Mouse (Mus musculus) cerebellum, adult 18-20 months (tissue): Measurements from ENCODE around the gene Srgap1.

Source experiments
- DNase-seq, 2 experiments: peaks; one replicate each; pipeline ENCODE4 v3.0.0; 2021

The Srgap1 gene

DNA sequence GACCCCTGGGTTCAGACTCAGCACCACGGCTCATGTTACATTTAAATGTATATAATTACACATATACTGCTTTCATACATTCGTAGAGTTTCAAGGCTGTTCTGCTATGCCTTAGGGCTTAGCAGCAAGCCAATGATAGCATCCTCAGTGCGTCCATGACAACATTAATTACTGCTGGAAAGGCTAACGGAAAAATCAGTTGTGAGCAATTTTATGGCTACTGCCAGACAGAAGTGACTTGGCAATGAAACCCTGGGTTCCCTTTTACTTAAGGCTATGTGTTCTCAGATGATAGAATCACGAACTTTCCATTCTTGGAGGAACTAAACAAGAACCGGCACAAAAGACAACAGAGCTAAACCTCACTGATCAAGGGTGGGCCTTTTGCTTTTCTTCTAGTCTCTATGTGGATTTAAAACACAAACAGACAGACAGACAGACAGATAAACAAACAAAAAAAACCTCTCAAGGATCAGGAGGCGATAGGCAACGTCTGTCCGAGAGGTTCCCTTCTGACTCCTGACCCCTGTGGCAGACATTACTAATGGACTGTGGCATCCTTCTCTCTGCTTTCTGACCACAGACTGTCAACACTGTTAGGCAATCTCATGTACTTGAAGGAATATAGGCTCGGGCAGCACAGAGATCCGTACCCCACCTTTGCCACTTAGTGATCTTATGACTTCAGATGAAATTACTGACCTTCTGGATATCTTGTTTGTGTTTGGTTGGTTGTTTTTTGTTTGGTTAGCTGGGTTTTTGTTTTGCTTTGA is 85.8 kb downstream of the Srgap1 start:
- no peak for DNase-seq

DNA sequence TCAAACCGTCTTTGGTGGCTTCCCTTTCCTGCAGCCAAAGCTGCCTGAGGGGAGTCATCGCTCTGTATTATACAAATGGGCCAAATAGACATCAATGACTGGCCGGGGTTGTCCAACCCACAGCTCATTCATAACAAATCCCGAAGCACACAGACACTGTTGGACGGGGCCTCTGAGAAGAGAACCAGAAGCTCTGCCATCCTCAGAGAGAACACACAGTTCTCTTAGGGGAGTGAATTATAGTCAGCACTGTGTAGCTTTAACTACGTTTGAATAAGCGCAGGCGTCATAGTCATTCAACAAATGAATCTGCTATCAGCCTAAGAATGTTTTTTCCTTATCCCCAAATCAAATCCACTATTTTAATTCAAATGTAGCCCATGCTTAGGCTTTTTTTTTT is 88.4 kb downstream of the Srgap1 start:
- DNase-seq, result peak in 1 of 2 experiments; percentile 8

DNA sequence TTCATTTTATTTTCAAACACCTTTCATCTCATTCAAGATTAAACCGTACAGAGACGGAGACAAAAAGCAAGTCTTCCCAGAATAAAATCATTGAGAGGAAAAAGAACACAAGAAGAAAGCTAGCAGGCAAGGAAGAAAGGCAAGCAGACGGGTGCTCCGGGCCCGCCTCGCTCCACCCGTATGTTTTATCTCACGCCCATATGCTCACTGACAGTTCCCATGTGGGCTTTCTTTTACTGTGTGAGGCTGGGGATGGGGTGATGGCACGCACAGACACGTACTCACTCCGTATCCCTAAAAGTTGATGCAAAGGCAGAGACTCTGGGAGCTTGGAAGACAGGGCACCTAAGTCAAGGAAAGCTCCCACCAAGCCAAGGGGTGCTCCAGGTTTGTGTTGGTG is 90.6 kb downstream of the Srgap1 start:
- no peak for DNase-seq

DNA sequence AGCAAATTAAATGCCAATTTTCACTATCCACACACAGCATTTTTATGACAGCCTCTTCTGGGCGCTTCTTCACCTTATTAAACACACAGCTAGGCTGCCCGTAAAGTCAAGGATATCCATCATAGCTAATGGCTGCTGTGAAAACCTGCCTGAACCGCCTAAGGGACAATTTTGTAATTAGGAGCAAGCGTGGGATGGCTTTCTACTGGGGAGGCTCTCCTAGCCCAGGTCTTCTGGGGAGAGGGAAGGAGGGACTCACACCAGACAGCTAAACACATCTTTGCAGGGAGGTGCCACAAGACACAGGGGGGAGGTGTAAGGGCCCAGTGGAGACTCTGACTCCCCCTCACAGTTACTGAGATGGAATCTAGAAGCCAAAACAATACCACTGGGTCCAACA is 91.4 kb downstream of the Srgap1 start:
- no peak for DNase-seq

DNA sequence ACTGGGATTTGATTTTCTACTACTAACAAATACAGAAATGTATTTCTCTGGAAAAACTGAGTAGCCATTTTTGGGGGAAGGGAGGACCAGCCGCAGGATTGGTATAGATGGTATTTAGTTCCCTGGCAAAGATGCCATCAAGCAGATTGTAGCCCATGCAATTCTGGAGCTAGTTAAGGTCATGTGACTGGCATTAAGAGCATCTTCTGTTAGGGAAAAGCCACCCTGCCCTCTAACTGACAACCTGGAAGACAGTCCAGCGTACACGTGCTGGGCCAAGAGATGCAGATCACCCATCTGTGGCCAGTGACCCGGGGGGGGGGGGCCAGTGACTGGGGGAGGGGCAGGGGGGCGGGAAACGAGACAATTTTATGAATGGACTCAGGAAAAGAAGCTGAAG is 92.2 kb downstream of the Srgap1 start:
- DNase-seq, result no peak

DNA sequence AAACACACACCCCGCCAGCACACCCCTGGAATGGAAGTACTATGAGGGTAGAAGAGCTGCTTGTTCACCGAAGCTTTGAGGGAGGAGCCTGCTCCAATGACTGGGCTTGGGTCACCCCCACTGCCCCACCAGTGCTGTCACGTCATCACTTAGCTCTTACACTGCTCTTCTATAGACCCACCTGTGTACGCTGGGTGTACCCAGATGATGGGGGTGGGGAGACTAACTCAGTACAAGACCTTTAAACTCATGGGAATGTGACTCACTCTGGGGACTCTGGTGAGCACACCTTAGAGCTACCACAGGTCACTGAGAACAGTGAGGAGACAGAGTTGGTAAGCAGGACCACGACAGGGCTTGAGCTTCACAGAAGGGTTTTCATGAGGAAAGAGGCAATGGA is 94.1 kb downstream of the Srgap1 start:
- no peak for DNase-seq

DNA sequence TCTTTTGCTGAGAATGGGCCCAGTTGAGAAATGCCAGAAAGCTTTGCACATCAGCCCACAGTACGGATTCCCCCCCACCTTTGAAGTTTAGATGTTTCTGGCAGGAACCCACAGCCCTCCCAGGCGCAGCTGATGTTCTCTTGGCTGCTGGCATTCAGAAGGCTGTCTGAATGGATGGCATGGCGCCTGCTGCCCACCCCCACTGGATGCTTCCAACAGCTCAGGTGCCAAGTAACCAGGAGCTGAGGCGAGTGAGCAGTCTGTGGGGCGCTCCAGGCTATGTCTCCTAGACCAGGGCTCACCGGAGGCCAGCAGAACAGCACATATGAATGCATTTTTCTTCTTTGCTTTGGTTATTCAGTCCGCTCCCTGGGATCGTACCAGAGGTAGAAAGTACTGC is 100.9 kb downstream of the Srgap1 start:
- peak; percentile 24 to 26 for DNase-seq

DNA sequence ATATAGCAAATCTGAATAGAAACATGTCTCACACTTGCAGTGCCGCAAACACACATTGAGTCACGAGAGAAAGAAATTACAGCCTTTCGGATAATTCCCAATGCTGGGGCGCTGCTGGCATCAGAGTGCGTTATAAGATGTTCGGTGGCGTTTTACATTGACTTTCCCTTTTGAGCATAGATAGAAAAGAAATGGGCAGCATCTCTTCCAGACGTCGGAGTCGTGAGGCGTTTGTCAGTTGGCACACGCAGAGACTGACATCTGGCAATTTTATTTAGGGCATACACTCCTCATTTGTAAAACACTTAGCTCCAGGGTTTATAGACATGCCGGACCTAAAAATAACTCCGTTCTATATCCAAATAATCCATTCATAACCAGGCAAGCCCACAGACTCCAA is 115.2 kb downstream of the Srgap1 start:
- DNase-seq, result no peak

DNA sequence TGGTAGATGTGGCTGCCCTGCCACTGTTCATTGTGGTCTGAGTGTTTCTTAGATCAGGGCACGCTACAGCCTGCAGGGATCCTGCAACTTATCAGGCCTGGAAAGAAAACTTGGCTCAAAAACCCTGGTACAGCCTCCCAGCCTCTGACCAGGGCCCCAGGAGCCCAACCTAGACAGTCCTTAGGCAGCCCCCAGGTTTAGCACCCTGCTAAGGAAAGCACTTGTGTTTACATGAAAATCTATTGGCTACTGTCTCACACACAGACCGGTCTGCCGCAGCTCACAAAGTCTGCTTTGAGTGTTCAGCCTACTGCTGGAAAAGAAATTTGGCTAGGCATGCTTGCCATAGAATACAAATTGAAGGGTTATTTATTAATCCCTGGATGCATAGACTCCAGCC is 121.0 kb downstream of the Srgap1 start:
- DNase-seq, result no peak

DNA sequence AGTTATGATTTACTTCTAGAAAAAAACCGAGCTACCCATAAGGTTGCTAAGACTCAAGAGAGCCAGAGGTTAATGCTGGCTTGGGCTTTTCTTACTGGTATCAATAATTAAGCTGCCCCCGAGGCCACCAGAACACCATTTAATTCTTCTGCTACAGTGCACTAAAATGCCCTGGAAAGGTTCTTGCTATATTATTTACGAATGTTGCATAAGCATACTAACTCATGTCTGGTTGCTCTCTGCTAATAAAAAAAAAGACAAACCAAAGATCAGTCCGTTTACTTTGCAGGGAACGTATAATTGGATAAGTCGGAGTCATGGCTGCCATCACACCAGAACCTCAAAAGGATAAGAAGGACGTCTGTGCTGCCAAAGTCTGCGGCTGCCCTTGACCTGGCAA is 128.1 kb downstream of the Srgap1 start:
- DNase-seq, result no peak

DNA sequence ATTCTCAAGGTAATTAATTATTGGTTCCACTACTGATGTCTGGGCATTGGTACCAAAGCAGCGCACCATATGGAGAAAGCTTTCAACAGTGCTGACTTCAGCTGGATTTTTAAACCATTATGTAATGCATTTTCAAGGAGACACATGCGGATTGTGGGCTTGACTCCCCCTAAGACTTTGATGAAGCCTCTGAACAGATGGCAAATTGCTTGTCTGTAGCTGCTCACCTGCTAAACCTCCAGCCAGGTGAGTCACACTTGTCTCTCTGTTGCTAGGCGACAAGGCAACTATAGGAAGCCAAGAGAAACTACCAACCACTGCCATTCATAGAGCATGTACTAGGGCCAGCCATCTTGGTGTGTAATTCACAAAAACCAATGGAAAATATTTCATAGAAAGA is 128.5 kb downstream of the Srgap1 start:
- DNase-seq, result no peak

DNA sequence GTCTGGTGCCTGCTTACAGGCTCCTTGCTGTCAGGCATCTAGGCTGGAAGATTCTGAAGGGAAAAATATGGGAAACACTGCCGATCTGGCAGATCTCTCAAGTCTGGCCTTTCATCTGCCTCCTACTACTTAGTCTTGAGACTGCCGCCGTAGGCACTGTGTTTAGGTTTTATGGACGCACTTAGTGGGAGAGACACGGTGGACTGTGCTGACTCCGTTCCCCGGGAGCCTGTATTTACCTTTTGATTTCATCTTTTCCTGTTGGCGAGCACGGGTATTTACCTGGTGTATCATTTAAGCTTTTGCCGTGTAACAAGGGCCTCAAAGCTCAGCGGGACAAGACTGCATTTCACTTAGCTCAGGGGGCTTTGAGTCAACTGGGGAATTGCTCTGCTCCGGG is 131.6 kb downstream of the Srgap1 start:
- no peak for DNase-seq

DNA sequence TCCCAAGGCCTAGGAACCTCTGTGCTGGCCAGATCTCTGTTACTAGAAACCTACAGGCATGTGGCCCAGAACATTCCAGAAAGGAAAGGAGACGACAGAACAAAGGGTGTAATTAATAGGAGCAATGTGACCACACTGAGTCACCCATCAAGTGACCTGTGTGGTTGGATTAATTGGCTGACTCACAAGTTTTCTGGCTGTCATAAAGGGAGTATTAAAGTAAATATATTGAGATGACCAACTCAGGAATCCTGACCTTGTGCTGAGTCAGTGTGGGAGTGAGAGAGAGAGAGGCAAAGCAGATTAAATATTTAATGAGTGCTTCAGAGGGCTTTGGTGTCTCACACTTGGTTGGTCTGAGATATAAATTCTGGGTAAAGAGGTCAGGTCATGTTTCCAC is 143.0 kb downstream of the Srgap1 start:
- no peak for DNase-seq

DNA sequence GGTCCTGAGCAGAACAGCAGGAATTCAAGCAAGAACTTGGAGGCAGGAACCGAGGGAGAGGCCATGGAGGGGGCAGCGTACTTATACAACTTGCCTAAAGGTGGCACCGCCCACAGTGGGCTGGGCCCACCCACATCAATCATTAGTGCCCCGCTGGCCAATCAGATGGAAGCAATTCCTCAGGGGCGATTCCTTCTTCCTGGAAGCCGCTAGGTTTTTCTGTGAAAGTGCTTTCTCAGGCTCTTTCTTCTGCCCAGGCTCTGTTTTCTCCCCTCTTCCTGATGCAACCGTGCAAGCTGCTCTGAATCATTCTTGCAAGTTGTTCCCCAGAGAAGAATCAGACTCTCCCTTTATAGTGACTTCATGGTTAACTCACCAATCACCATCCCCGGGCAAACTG is 144.5 kb downstream of the Srgap1 start:
- DNase-seq, result no peak

DNA sequence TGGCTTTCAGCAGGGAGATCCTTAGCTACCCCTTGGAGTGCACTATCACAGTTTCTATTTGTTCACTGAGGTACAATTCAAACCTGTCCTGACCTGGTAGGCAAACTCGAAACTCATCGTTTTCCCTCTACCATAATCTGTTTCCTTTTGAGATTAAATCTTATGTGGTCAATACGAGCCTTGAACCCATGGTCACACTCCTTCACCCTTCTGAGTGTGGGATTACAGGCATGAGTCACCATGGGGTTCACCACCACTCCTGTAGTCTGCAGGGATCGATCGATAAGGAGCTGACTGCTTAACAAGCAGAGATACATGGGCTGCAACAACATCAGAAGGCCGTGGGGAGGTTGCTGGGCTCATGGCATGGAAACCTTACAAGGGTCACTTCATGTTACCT is 146.3 kb downstream of the Srgap1 start:
- no peak for DNase-seq

DNA sequence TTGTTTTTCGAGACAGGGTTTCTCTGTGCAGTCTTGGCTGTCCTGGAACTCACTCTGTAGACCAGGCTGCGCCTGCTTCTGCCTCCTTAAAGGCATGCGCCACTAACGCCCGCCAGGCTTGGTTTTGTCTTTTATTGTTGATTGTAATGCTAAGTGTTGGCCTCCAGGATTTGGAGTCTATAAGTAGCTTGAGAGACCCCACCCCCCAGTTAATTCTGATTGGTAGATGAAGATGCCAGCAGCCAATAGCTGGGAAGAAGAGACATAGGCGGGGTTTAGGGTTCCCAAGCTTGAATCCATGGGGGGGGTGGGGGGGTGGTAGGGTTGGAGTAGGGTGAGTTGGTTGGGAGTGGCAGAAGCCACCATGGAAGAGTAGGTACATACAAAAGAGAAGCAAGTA is 147.4 kb downstream of the Srgap1 start:
- DNase-seq, result no peak

DNA sequence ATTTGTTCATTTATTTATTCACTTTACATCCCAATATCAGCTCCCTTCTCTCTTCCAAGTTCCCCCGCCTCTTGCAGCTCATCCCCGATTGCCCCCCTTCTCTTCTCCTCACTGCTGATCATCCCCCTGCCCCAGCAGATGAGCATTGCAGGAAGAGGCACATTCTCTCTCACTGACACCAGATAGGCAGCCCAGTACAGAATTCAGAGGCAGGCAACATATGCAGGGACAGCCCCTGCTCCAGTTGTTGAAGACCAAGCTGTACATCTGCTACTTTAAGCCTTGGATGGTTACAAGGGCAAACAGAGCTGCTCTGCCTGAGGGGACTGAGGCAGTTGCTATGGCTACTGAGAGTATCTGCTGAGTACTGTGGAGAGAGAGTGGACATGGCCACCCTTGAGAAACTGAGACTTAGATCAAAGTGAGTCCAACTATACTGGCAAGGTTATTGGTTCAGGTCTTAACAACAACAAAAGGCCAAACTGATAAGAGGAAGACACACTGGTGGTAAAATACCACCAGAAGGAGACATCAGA is 149.2 kb downstream of the Srgap1 start:
- no peak for DNase-seq

DNA sequence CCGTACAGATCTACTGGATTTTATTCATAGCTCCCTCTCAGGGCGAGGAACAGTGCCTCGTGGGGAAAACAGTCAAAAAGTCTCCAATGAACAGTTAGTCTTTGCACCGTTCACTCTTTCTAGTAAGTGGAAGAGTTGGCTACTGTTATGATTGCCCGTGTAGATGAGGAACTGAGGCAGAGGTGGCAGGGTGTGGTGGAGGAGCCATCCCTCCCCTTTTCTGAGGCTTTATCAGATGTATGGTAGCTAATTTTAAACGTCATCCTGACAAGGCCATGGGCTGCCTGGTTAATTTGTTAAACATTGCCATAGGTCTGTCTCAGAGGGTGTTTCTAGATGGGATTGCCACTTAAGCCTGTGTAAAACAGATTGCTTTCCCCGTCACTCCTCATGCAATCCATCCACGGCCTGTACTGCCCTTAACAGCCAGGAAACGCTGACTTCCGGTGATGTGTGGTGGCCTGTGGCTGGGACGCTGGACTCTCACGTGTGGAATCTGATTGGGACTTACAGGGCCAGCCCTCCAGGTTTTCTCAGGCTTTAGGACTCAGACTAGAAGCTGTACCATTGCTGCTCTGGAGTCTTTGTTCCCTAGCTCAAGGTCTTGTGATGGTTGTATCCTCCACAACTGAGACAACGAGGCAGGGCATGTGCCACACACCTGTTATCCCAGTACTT is 155.6 kb downstream of the Srgap1 start:
- DNase-seq, result no peak

DNA sequence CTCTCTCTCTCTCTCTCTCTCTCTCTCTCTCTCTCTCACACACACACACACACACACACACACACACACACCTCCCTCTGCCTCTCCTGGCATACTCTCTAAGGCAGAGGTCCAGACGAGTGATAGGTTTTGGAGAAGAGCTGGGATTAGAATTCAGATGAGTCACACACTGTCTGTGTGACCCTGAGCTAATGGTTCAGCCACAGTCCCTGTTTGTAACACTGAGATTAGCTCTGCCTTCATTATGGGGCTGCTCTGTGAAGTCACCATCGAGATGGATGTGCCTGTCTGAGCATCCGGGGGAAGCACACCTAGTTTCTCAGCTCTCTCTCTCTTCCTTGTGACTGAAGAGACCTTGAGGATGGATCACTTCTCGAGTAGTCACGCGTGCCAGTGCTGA is 157.1 kb downstream of the Srgap1 start:
- DNase-seq, result no peak

DNA sequence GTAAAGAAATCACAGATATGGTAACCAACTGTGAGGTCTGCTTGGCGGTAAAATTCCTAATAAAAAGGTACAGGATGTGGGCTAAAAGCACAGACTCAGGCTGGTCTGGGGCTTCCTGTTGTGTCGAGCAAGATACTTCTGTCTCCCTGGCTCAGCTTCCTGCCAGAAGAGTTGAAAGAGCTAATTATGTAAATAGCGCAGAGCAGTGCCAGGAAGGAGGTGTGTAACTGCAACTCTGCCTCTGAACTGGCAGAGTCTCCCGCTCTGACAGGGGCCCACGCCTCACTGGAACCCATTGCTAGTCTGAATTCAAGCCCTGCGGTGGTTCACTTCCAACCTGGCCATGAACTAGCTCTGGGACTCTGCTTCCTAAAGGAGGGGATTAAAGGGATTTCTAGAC is 160.3 kb downstream of the Srgap1 start:
- no peak for DNase-seq

DNA sequence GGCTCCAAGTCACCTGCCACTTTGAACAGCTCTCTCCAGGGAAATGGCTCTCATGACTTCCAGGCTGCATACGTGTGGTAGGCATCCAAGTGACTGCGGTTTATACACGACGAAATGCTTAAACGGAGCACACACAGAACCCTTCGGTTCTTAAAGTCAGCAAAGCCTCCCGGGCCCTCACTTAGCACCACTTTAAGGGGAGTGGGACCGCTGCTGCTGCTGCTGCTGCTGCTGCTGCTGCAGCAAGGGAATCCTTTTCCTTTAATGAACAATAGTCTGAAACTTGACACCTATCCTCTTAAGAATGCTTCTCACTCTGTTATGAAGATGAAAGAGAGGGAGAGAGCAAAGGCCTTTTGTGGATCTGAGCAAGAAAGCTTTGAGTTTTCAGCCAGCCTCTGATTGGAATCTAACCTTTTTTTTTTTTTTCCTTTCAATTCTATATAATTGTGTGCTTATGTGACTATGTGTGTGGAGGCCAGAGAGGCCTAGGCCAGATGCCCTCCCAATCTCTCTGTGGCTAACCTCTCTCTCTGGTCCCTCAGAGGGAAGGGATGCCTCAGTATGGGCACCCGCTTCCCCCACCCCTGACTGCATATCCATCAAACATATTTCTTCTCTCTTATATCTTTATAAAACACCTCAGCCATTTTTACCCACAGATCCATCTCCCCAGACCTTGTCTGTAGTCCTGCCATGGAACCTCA is 161.4 kb downstream of the Srgap1 start:
- no peak for DNase-seq

DNA sequence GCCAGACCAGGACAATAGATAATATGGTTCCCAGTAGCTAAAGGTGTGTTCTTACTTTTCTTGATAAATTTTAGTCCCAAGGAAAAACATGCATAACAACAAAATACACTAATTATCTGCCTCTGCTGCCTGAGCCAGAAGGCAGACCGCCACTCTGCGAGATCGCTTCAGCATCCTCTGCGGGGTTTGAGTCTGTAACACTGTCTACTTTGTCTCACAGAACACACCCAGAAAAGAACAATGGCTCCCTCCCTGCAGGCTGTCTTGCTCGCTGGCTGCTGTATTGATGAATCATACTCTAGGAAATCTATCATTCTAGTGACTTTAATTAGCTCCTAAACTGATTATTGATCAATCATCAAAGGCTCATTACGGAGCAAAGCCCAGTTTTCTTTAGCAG is 164.7 kb downstream of the Srgap1 start:
- DNase-seq, result no peak

DNA sequence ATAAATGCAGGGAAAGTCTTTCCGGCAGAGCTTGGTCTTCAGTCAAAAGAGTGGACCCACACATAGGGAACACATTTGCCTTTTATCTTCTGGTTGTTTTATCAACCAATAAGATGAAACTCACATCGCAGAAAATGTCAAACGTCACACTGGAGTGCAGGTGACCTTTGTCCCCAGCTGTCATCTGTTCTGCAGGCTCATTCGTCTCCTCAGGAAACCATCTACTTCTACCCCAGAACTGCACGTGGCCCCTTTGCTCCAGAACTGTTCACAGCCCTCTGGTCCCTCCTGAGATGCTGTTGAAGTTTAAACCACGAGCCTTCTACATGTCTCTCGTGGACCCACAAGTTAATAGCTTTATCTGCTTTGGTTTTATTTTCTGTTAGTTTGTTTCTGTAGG is 168.3 kb downstream of the Srgap1 start:
- no peak for DNase-seq

DNA sequence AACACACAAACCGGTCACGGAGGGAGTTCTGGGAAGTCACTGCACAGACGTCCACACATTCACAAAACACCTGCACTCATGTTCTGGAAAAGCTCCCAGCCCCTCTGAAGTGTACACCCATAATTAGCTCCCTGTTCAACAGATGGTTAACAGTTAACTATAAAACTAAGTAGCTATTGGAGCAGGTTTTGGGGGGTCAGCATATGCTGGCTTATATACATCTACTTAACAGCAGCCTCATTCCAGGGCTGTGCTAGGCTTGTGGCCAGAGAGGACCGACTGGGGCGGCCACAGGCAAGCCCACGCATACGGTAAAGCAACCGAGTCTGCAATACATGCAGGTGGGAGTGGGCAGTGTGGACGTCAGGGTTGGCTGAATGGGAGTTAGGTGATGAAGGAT is 169.2 kb downstream of the Srgap1 start:
- no peak for DNase-seq
